Mouse (Mus musculus): ENCODE results near the gene Zfp667. TPM values are rescaled to one million over a fixed set of nuclear protein-coding genes. Genes with fewer than 3 reads are reported as not detected.
"Not testable (repeated sequence)": the region's sequence is repeated elsewhere in the genome, so short reads cannot be mapped to it uniquely, and the experiment has no call there.

The Zfp667 gene
- polyA plus RNA-seq, 1 experiment from 2014 or later, result 3.7 TPM

DNA sequence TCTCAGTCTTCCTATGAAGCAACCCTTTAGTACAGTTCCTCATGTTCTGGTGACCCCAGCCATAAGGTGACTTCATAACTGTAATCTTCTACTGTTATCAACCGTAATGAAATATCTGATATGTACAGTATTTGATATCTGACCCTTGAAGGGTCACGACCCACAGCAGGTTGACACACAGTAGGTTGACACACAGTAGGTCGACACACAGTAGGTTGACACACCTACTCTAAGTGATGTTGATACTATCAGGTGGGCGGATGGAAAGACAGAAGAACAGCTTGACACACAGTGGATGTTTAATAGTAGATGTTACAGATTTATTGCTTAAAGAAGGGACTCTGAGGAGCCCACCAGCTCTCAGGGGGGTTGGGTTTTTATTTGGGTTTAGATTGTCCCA, 23.4 kb upstream of the Zfp667 start:
- H3K4me2 ChIP-seq, result no peak overlapping the region
- no peak overlapping the region for H3K4me3 ChIP-seq
- no peak for ATAC-seq (ENCODE audit: insufficient number of reproducible peaks, low FRiP score)
- no peak overlapping the region for H3K9ac ChIP-seq
- H3K4me1 ChIP-seq (replicated peaks), result no peaks in the 10 kb centered on the region
- no peaks in the 10 kb centered on the region for H3K36me3 ChIP-seq
- H3K27ac ChIP-seq (ENCODE audit: poor library complexity, severe bottlenecking), result no peak overlapping the region
- H3K27me3 ChIP-seq (replicated peaks), result no peaks in the 10 kb centered on the region
- H3K9me3 ChIP-seq (replicated peaks), result peaks cover under 1% of the 10 kb centered on the region; the same call in 1 of the 2 replicates
- 67% methylated on average over 4 of the region's 4 CpGs for WGBS

DNA sequence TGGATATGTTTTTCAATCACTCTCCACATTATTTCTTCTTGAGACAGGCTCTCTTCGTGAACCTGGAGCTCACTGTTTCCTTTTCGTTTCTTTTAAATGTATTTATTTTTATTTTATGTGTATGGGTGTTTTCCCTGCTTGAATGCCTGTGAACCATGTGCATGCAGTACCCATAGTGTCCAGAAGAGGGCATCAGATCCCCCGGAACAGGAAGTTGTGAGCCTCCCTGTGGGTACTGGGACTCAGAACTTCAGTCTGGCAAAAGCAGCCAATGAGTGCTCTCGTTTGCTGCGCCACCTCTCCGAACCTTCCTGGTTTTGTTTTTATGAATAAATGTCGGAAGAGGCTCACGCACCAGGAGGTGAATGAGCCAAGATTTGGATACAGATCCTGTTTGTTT, 20.7 kb upstream of the Zfp667 start:
- no peaks in the 10 kb centered on the region for H3K36me3 ChIP-seq

DNA sequence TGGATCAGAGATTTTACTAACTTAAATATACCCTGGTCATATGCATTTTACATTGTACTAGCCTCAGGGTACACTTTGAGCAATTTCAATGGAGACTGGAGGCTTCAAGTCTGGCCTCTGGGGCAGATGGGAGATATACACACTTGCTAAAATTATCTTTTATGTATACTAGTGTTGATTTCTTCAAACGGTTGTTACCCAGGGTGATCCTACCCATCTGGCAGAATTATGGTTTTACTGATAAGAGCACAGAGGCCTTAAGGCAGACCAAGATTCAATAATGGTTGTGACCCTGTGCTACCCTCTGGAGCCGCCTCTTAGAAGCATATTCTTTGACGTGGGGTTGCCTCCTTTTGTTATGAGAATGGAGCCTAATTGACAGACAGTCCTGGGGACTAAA, 8.5 kb upstream of the Zfp667 start:
- Histone ChIP-seq H3K9me3 (replicated peaks) (no peaks in the 10 kb centered on the region), H3K27me3 (replicated peaks) (no peaks in the 10 kb centered on the region), H3K9ac (no peak overlapping the region), H3K4me3 (no peak overlapping the region), H3K4me1 (replicated peaks) (0 out of 2 replicates have a peak, but pooled peaks cover 3% of the 10 kb centered on the region), H3K36me3 (no peaks in the 10 kb centered on the region), H3K27ac (ENCODE audit: poor library complexity, severe bottlenecking) (no peak overlapping the region), H3K4me2 (no peak overlapping the region)
- ATAC-seq (ENCODE audit: insufficient number of reproducible peaks, low FRiP score), result no peak
- 49% methylated on average over 3 of the region's 3 CpGs for WGBS

More for the DNA sequence above, 20.7 kb upstream of the Zfp667 start:
- no peak overlapping the region for H3K9ac ChIP-seq
- no peaks in the 10 kb centered on the region for H3K4me1 ChIP-seq (replicated peaks)
- H3K27me3 ChIP-seq (replicated peaks), result no peaks in the 10 kb centered on the region
- H3K27ac ChIP-seq (ENCODE audit: poor library complexity, severe bottlenecking), result no peak overlapping the region
- 55% methylated on average over 8 of the region's 8 CpGs for whole genome bisulfite sequencing
- no peak overlapping the region for H3K4me3 ChIP-seq
- no peak for ATAC-seq (ENCODE audit: insufficient number of reproducible peaks, low FRiP score)
- H3K9me3 ChIP-seq (replicated peaks), result peaks cover 4% of the 10 kb centered on the region; the same call in 1 of the 2 replicates
- H3K4me2 ChIP-seq, result no peak overlapping the region

DNA sequence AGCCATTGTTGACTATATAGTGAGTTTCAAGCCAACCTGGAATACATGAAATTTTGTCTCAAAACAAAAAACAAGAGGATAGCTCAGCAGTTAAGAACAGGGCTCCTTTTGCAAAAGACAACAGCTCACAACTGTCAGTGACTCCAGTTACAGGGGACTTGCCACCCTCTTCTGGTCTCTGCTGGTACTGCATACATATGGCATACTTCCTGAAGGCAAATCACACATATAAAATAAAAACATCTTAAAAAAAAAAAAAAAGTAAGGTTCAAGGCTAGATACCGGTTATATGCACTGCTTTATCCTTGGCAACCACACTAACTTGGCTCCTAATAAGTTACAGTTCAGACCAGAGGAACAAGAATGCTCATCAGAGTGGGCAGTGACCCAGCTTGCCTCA, 3.6 kb upstream of the Zfp667 start:
- Histone ChIP-seq H3K4me3 (peak overlapping the region; percentile 59), H3K9me3 (replicated peaks) (no peaks in the 10 kb centered on the region), H3K9ac (no peak overlapping the region), H3K27me3 (replicated peaks) (no peaks in the 10 kb centered on the region), H3K4me2 (peak overlapping the region; percentile 65), H3K4me1 (replicated peaks) (peaks cover 16% of the 10 kb centered on the region), H3K36me3 (no peaks in the 10 kb centered on the region), H3K27ac (ENCODE audit: poor library complexity, severe bottlenecking) (no peak overlapping the region)
- WGBS, result 0% methylated on average over 1 of the region's 1 CpGs
- ATAC-seq (ENCODE audit: insufficient number of reproducible peaks, low FRiP score), result no peak

- Histone ChIP-seq H3K4me1 (replicated peaks) (peaks cover 16% of the 10 kb centered on the region), H3K9ac (peak overlapping the region; percentile 78), H3K36me3 (no peaks in the 10 kb centered on the region), H3K9me3 (replicated peaks) (no peaks in the 10 kb centered on the region), H3K27me3 (replicated peaks) (no peaks in the 10 kb centered on the region), H3K27ac (ENCODE audit: poor library complexity, severe bottlenecking) (peak overlapping the region; percentile 76), H3K4me3 (peak overlapping the region; percentile 59), H3K4me2 (peak overlapping the region; percentile 65)
- under 1% methylated on average over 23 of the region's 23 CpGs for WGBS
- peak; percentile 52; the same call in 1 of the 2 replicates for ATAC-seq (ENCODE audit: insufficient number of reproducible peaks, low FRiP score)
Measured at GRCm38 (mm10) chr7:6283451-6284075, 2.8 kb upstream of the Zfp667 start.

DNA sequence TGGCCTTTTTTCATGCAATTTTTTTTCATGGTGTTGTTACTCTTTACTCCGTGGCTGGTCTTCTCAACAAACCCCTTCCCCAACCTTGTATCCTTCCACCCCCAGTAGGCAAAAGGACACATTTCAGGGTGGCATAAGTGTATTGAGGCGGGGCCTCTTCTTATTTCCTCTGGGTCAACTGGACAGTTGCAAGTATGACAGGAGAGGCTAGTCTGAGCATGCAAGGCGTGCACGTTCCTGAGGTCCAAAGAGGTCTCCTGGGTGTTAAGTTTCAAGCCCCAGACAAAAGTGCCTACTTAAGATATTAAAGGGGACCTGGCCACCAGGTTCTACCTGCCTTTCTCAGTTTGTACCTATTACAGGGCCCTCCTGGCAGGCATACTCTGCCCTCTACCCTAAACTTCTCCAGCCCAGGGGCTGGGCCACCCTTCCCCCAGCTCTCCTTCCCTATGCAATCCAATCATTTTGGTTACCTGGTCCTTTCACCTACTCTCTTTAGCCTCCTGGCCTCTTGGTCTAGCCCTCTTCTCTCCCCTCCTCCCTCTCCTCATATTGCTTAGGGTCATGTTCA, 1.9 kb upstream of the Zfp667 start:
- WGBS, result 85% methylated on average over 4 of the region's 4 CpGs
- Histone ChIP-seq H3K36me3 (no peaks in the 10 kb centered on the region), H3K27me3 (replicated peaks) (no peaks in the 10 kb centered on the region), H3K4me1 (replicated peaks) (peaks cover 16% of the 10 kb centered on the region), H3K27ac (ENCODE audit: poor library complexity, severe bottlenecking) (no peak overlapping the region), H3K4me2 (no peak overlapping the region), H3K9ac (no peak overlapping the region), H3K9me3 (replicated peaks) (no peaks in the 10 kb centered on the region), H3K4me3 (no peak overlapping the region)
- ATAC-seq (ENCODE audit: insufficient number of reproducible peaks, low FRiP score), result no peak

DNA sequence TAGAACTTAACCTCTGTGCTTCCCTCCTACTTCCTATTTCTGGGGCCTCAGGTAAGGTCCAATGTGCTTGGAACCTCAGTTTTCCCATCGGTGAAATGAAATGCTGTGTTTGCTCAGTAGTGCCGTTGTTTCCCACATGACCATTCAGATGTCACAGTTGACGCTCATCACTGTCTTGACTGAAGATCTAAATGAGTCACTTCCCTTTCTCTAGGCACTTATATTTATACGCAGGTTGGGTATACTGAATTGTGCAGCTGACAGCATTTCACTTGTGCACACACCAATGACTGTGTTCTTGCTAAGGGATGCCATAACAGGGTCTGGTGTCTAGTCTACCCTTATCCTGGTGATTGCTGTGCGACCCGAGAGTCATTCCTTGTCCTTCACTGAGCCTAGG, 1.0 kb upstream of the Zfp667 start:
- 86% methylated on average over 6 of the region's 6 CpGs for WGBS
- no peak overlapping the region for H3K9ac ChIP-seq
- ATAC-seq (ENCODE audit: insufficient number of reproducible peaks, low FRiP score), result no peak
- peak overlapping the region; percentile 53; the same call in 1 of the 2 replicates for H3K4me3 ChIP-seq
- no peak overlapping the region for H3K27ac ChIP-seq (ENCODE audit: poor library complexity, severe bottlenecking)
- no peaks in the 10 kb centered on the region for H3K27me3 ChIP-seq (replicated peaks)
- no peaks in the 10 kb centered on the region for H3K9me3 ChIP-seq (replicated peaks)
- no peak overlapping the region for H3K4me2 ChIP-seq
- peaks cover 16% of the 10 kb centered on the region for H3K4me1 ChIP-seq (replicated peaks)
- peaks cover 4% of the 10 kb centered on the region; the same call in 1 of the 2 replicates for H3K36me3 ChIP-seq

DNA sequence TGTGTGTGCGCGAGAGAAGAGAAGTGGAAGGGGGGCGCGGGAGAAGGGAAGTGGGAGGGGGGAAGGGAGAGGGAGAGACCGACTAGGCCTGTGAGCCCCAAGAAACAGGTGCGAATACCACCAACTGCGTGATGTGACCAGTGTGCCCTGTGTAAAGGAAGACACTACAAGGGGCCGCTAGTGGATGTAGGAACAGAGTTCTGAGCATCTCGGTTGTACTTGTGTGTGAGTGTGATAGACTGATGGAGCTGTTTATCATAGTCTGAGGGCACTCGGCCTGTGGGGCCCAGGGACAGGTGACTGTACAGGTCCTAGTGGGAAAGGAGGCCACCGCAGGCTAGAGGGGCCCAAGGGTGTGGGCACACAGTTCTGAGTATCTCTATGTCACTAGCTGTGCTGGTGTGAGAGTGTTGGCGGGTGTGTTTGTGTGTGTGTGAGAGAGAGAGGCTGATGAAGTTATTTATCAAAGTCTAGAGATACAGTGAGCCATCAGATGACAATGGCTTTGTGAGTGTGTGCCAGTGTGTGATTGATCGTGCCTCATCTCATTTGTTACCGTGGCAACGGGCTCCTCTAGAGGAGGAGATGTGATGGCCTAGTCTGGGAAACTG, 647 bp downstream of the Zfp667 start:
- H3K36me3 ChIP-seq, result peaks cover 6% of the 10 kb centered on the region; the same call in 1 of the 2 replicates
- ATAC-seq (ENCODE audit: insufficient number of reproducible peaks, low FRiP score), result peak; percentile 5; the same call in 1 of the 2 replicates

GRCm38 (mm10) chr7:6291121-6291520, 4.7 kb downstream of the Zfp667 start:
- not testable (repeated sequence) for H3K27me3 ChIP-seq (replicated peaks); ATAC-seq (ENCODE audit: insufficient number of reproducible peaks, low FRiP score); H3K4me2 ChIP-seq; H3K9me3 ChIP-seq (replicated peaks); H3K27ac ChIP-seq (ENCODE audit: poor library complexity, severe bottlenecking); H3K4me3 ChIP-seq; H3K4me1 ChIP-seq (replicated peaks); H3K9ac ChIP-seq
- H3K36me3 ChIP-seq, result peaks cover 29% of the 10 kb centered on the region
- WGBS, result 87% methylated on average over 5 of the region's 6 CpGs

More for the DNA sequence above, 647 bp downstream of the Zfp667 start:
- no peaks in the 10 kb centered on the region for H3K9me3 ChIP-seq (replicated peaks)
- H3K27me3 ChIP-seq (replicated peaks), result no peaks in the 10 kb centered on the region
- peak overlapping the region; percentile 53 for H3K4me3 ChIP-seq
- H3K4me2 ChIP-seq, result peak overlapping the region; percentile 76
- H3K9ac ChIP-seq, result peak overlapping the region; percentile 71
- 25% methylated on average over 15 of the region's 15 CpGs for WGBS
- H3K4me1 ChIP-seq (replicated peaks), result peaks cover 13% of the 10 kb centered on the region
- H3K27ac ChIP-seq (ENCODE audit: poor library complexity, severe bottlenecking), result no peak overlapping the region

DNA sequence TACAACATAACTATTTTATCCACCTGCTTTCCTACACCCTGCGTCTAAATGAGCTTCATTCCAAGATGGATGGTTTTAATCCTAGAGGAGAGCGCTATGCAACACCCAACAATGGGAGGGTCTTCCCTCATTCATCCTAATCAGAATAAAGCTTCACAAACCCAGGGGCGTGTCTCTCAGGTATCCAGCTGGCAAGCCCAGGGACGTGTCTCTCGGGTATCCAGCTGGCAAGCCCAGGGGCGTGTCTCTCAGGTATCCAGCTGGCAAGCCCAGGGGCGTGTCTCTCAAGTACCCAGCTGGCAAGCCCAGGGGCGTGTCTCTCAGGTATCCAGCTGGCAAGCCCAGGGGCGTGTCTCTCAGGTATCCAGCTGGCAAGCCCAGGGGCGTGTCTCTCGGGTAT, 14.4 kb downstream of the Zfp667 start:
- WGBS, result 68% methylated on average over 11 of the region's 11 CpGs
- H3K27me3 ChIP-seq (replicated peaks); H3K9ac ChIP-seq; H3K4me1 ChIP-seq (replicated peaks); H3K4me3 ChIP-seq; ATAC-seq (ENCODE audit: insufficient number of reproducible peaks, low FRiP score); H3K9me3 ChIP-seq (replicated peaks); H3K27ac ChIP-seq (ENCODE audit: poor library complexity, severe bottlenecking); H3K4me2 ChIP-seq: not testable (repeated sequence)
- H3K36me3 ChIP-seq, result peaks cover 44% of the 10 kb centered on the region

- peak; percentile 74 for ATAC-seq (ENCODE audit: insufficient number of reproducible peaks, low FRiP score)
- H3K36me3 ChIP-seq, result peaks cover 19% of the 10 kb centered on the region
- 15% methylated on average over 23 of the region's 23 CpGs for WGBS
- peak overlapping the region; percentile 78 for H3K4me2 ChIP-seq
- H3K4me1 ChIP-seq (replicated peaks), result peaks cover 10% of the 10 kb centered on the region
- H3K9me3 ChIP-seq (replicated peaks), result no peaks in the 10 kb centered on the region; the same call in 1 of the 2 replicates
- H3K9ac ChIP-seq, result peak overlapping the region; percentile 85
- no peaks in the 10 kb centered on the region for H3K27me3 ChIP-seq (replicated peaks)
- H3K4me3 ChIP-seq, result peak overlapping the region; percentile 64
- peak overlapping the region; percentile 52 for H3K27ac ChIP-seq (ENCODE audit: poor library complexity, severe bottlenecking)
Measured at GRCm38 (mm10) chr7:6330458-6331232, 44.3 kb downstream of the Zfp667 start.
